Mouse (Mus musculus): ENCODE measurements at regions not wholly inside any gene's neighbourhood (a gene's known extent, or its start where the extent isn't known, plus 50 kb on each side); places are given as distances from the start of the nearest gene placed in this dataset.

- no peak overlapping the region for H3K9ac ChIP-seq
- WGBS: 76% methylated on average over 8 of the region's 8 CpGs
- H3K4me3 ChIP-seq (replicated peaks): no peak overlapping the region
Measured at GRCm38 (mm10) chr1:75983057-75983456, 437.0 kb downstream of the Slc4a3 start.

GRCm38 (mm10) chr1:75983487-75983886 is 437.4 kb downstream of the Slc4a3 start:
- no peak overlapping the region for H3K4me2 ChIP-seq
- H3K27me3 ChIP-seq (replicated peaks): no peaks in the 10 kb centered on the region
- no peaks in the 10 kb centered on the region for H3K9me3 ChIP-seq
- H3K4me1 ChIP-seq: no peaks in the 10 kb centered on the region
- no peaks in the 10 kb centered on the region for H3K36me3 ChIP-seq
- H3K9ac ChIP-seq: no peak overlapping the region
- H3K4me3 ChIP-seq (replicated peaks): no peak overlapping the region
- no peak overlapping the region for H3K27ac ChIP-seq
- 87% methylated on average over 3 of the region's 3 CpGs for WGBS
- ATAC-seq (ENCODE audit: insufficient read depth, low FRiP score, low read depth): no peak

More at GRCm38 (mm10) chr1:75983057-75983456, 437.0 kb downstream of the Slc4a3 start:
- Histone ChIP-seq H3K27ac (no peak overlapping the region), H3K36me3 (no peaks in the 10 kb centered on the region), H3K4me1 (no peaks in the 10 kb centered on the region), H3K9me3 (no peaks in the 10 kb centered on the region), H3K4me2 (no peak overlapping the region), H3K27me3 (replicated peaks) (no peaks in the 10 kb centered on the region)
- no peak for ATAC-seq (ENCODE audit: insufficient read depth, low FRiP score, low read depth)

- Histone ChIP-seq H3K4me1 (no peaks in the 10 kb centered on the region), H3K9ac (no peak overlapping the region), H3K4me2 (no peak overlapping the region), H3K4me3 (replicated peaks) (no peak overlapping the region), H3K27ac (no peak overlapping the region), H3K9me3 (no peaks in the 10 kb centered on the region), H3K36me3 (no peaks in the 10 kb centered on the region), H3K27me3 (replicated peaks) (no peaks in the 10 kb centered on the region)
- WGBS: 79% methylated on average over 3 of the region's 3 CpGs
- no peak for ATAC-seq (ENCODE audit: insufficient read depth, low FRiP score, low read depth)
Measured at GRCm38 (mm10) chr1:75988496-75988895, 442.4 kb downstream of the Slc4a3 start.

- no peaks in the 10 kb centered on the region for H3K36me3 ChIP-seq
- no peaks in the 10 kb centered on the region for H3K27me3 ChIP-seq (replicated peaks)
- WGBS: 82% methylated on average over 3 of the region's 3 CpGs
- no peak overlapping the region for H3K4me2 ChIP-seq
- H3K9ac ChIP-seq: no peak overlapping the region
- no peaks in the 10 kb centered on the region for H3K9me3 ChIP-seq
- no peak overlapping the region for H3K4me3 ChIP-seq (replicated peaks)
- H3K27ac ChIP-seq: no peak overlapping the region
- no peak for ATAC-seq (ENCODE audit: insufficient read depth, low FRiP score, low read depth)
- H3K4me1 ChIP-seq: no peaks in the 10 kb centered on the region
Measured at GRCm38 (mm10) chr1:75992039-75992438, 446.0 kb downstream of the Slc4a3 start.

- 70% methylated on average over 3 of the region's 3 CpGs for WGBS
Measured at GRCm38 (mm10) chr1:75997222-75997621, 451.2 kb downstream of the Slc4a3 start.

GRCm38 (mm10) chr1:76001124-76001523 is 455.1 kb downstream of the Slc4a3 start:
- Histone ChIP-seq H3K36me3 (no peaks in the 10 kb centered on the region), H3K9me3 (no peaks in the 10 kb centered on the region), H3K4me3 (replicated peaks) (no peak overlapping the region), H3K27me3 (replicated peaks) (no peaks in the 10 kb centered on the region), H3K4me2 (no peak overlapping the region), H3K4me1 (no peaks in the 10 kb centered on the region), H3K9ac (no peak overlapping the region), H3K27ac (no peak overlapping the region)
- 85% methylated on average over 9 of the region's 9 CpGs for WGBS
- ATAC-seq (ENCODE audit: insufficient read depth, low FRiP score, low read depth): no peak

More at GRCm38 (mm10) chr1:75997222-75997621, 451.2 kb downstream of the Slc4a3 start:
- Histone ChIP-seq H3K36me3 (no peaks in the 10 kb centered on the region), H3K4me3 (replicated peaks) (no peak overlapping the region), H3K4me1 (no peaks in the 10 kb centered on the region), H3K9me3 (no peaks in the 10 kb centered on the region), H3K4me2 (no peak overlapping the region), H3K27ac (no peak overlapping the region), H3K27me3 (replicated peaks) (no peaks in the 10 kb centered on the region), H3K9ac (no peak overlapping the region)
- ATAC-seq (ENCODE audit: insufficient read depth, low FRiP score, low read depth): no peak

- no peak overlapping the region for H3K4me3 ChIP-seq (replicated peaks)
- WGBS: 24% methylated on average over 3 of the region's 3 CpGs
- ATAC-seq (ENCODE audit: insufficient read depth, low FRiP score, low read depth): no peak
- no peak overlapping the region for H3K4me2 ChIP-seq
- no peak overlapping the region for H3K9ac ChIP-seq
- H3K27ac ChIP-seq: no peak overlapping the region
- H3K9me3 ChIP-seq: no peaks in the 10 kb centered on the region
- H3K4me1 ChIP-seq: no peaks in the 10 kb centered on the region
- no peaks in the 10 kb centered on the region for H3K36me3 ChIP-seq
- no peaks in the 10 kb centered on the region for H3K27me3 ChIP-seq (replicated peaks)
Measured at GRCm38 (mm10) chr1:76009601-76010000, 463.5 kb downstream of the Slc4a3 start.

GRCm38 (mm10) chr1:76010212-76010800 is 464.2 kb downstream of the Slc4a3 start:
- ATAC-seq (ENCODE audit: insufficient read depth, low FRiP score, low read depth): no peak

GRCm38 (mm10) chr1:76018588-76018987 is 472.5 kb downstream of the Slc4a3 start:
- H3K27ac ChIP-seq: no peak overlapping the region
- no peaks in the 10 kb centered on the region for H3K36me3 ChIP-seq
- no peaks in the 10 kb centered on the region for H3K9me3 ChIP-seq
- no peaks in the 10 kb centered on the region for H3K27me3 ChIP-seq (replicated peaks)
- no peak for ATAC-seq (ENCODE audit: insufficient read depth, low FRiP score, low read depth)
- no peak overlapping the region for H3K4me3 ChIP-seq (replicated peaks)
- no peak overlapping the region for H3K9ac ChIP-seq
- H3K4me1 ChIP-seq: no peaks in the 10 kb centered on the region
- no peak overlapping the region for H3K4me2 ChIP-seq
- 80% methylated on average over 6 of the region's 6 CpGs for WGBS

More at GRCm38 (mm10) chr1:76010212-76010800, 464.2 kb downstream of the Slc4a3 start:
- Histone ChIP-seq H3K36me3 (no peaks in the 10 kb centered on the region), H3K27ac (no peak overlapping the region), H3K4me1 (no peaks in the 10 kb centered on the region), H3K9ac (no peak overlapping the region), H3K9me3 (no peaks in the 10 kb centered on the region), H3K4me3 (replicated peaks) (no peak overlapping the region), H3K27me3 (replicated peaks) (no peaks in the 10 kb centered on the region), H3K4me2 (no peak overlapping the region)
- WGBS: 71% methylated on average over 4 of the region's 4 CpGs

- no peaks in the 10 kb centered on the region for H3K9me3 ChIP-seq
- H3K27ac ChIP-seq: no peak overlapping the region
- H3K36me3 ChIP-seq: no peaks in the 10 kb centered on the region
- ATAC-seq (ENCODE audit: insufficient read depth, low FRiP score, low read depth): no peak
- H3K27me3 ChIP-seq (replicated peaks): no peaks in the 10 kb centered on the region
- no peak overlapping the region for H3K4me2 ChIP-seq
- 44% methylated on average over 11 of the region's 11 CpGs for WGBS
- H3K4me1 ChIP-seq: no peaks in the 10 kb centered on the region
- no peak overlapping the region for H3K9ac ChIP-seq
- H3K4me3 ChIP-seq (replicated peaks): no peak overlapping the region
Measured at GRCm38 (mm10) chr1:76019071-76019470, 473.0 kb downstream of the Slc4a3 start.

GRCm38 (mm10) chr1:76024650-76025049 is 478.6 kb downstream of the Slc4a3 start:
- no peaks in the 10 kb centered on the region for H3K27me3 ChIP-seq (replicated peaks)
- no peak for ATAC-seq (ENCODE audit: insufficient read depth, low FRiP score, low read depth)
- H3K9ac ChIP-seq: no peak overlapping the region
- no peak overlapping the region for H3K27ac ChIP-seq
- WGBS: 61% methylated on average over 3 of the region's 3 CpGs
- no peaks in the 10 kb centered on the region for H3K36me3 ChIP-seq
- no peaks in the 10 kb centered on the region for H3K9me3 ChIP-seq
- no peak overlapping the region for H3K4me3 ChIP-seq (replicated peaks)
- H3K4me2 ChIP-seq: no peak overlapping the region
- no peaks in the 10 kb centered on the region for H3K4me1 ChIP-seq

- H3K27me3 ChIP-seq (replicated peaks): no peaks in the 10 kb centered on the region
- H3K4me3 ChIP-seq (replicated peaks): no peak overlapping the region
- no peaks in the 10 kb centered on the region for H3K9me3 ChIP-seq
- no peaks in the 10 kb centered on the region for H3K36me3 ChIP-seq
- no peak overlapping the region for H3K4me2 ChIP-seq
- ATAC-seq (ENCODE audit: insufficient read depth, low FRiP score, low read depth): no peak
- H3K27ac ChIP-seq: no peak overlapping the region; the same call in 1 of the 2 replicates
- 62% methylated on average over 4 of the region's 4 CpGs for WGBS
- no peak overlapping the region for H3K9ac ChIP-seq
- no peaks in the 10 kb centered on the region for H3K4me1 ChIP-seq
Measured at GRCm38 (mm10) chr1:76025389-76025788, 479.3 kb downstream of the Slc4a3 start.

GRCm38 (mm10) chr1:76029059-76029458 is 483.0 kb downstream of the Slc4a3 start:
- 71% methylated on average over 1 of the region's 1 CpGs for WGBS
- Histone ChIP-seq H3K4me2 (no peak overlapping the region), H3K9ac (no peak overlapping the region), H3K27ac (no peak overlapping the region), H3K27me3 (replicated peaks) (no peaks in the 10 kb centered on the region), H3K9me3 (no peaks in the 10 kb centered on the region), H3K4me3 (replicated peaks) (no peak overlapping the region), H3K4me1 (0 out of 2 replicates have a peak, but pooled peaks cover 3% of the 10 kb centered on the region), H3K36me3 (no peaks in the 10 kb centered on the region)
- ATAC-seq (ENCODE audit: insufficient read depth, low FRiP score, low read depth): no peak

All from stomach, embryonic 15.5 days (tissue).